Mouse (Mus musculus) retina, adult 2 months (tissue): ENCODE data around the gene Miga1.
A peak's percentile ranks its signal among the peaks of the same experiment; 100 is the strongest.

Experiments
- DNase-seq: peaks from one replicate; pipeline ENCODE4 v3.0.0-alpha.2; 2012; ENCODE audit warnings: low read depth, low spot score

Miga1 gene

DNA sequence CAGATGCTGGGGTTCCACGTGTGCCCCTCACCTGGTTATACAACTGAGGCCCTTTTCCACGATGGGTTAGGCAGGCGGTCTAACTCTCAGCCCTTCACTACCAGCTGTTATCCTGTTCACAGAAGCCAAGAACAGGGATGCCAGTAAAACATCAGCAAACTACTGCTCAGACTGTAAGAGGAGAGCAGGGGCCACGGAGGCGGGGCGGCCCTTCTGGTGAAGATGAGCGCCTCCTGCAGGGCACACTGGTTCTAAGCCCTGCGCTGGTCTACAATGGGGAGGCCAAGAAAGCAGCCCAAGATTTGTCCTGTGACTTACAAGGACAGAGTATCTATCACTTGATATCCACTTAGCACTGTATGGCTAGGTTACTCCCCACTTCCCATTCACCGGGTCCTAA is 52.4 kb downstream of the Miga1 start:
- no peak for DNase-seq

DNA sequence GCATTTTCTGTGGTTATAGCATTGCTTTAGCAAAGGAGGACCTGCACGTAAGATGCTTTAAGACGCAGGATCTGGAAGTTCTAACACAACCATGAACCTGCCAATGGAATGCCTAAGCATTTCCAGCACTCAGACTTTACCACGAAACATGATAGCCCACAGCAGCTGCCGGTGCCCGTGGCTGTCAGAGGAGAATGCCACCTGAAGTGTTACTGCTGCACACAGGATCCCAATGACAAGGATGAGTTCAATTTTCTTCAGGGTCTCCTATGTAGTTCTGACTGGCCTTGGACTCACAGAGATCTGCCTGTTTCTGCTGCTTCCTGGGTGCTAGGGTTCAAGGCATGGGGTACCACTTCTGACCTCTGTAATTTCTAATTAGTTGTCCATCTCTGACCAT is 55.4 kb downstream of the Miga1 start:
- no peak for DNase-seq

DNA sequence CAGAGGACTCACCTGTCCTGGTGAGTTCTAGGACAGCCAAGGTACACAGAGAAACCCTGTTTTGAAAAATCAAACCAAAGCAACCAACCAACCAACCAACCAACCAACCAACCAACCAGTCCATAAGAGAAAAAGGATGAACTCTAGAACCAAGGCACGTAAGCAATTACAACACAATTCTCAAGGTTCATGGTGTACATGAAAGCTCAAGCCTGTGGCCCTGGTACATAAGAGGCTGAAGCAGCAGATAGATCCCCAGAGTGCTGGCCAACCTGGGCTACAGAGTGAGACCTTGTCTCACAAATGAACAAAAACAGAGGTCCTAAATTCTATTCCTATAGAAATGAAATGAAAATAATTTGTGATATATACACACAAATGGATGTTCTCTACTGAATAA is 55.9 kb downstream of the Miga1 start:
- DNase-seq, result no peak

DNA sequence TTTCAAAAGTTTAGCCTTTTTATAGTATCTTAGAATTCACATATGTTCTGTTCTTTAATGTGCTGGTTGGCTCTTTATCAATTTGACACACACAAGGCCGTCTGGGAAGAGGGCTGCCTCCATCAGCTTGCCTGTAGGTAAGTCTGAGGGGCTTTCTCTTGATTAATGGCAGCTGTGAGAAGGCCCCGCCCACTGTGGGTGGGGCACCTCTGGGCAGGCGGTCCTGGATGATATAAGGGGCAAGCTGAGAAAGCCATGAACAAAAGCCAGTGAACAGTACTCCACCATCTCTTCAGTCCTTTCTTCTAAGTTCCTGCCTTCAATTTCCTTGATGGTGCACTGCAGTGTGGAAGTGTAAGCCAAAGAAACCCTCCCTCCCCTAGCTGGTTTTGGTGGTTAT is 58.1 kb downstream of the Miga1 start:
- no peak for DNase-seq

DNA sequence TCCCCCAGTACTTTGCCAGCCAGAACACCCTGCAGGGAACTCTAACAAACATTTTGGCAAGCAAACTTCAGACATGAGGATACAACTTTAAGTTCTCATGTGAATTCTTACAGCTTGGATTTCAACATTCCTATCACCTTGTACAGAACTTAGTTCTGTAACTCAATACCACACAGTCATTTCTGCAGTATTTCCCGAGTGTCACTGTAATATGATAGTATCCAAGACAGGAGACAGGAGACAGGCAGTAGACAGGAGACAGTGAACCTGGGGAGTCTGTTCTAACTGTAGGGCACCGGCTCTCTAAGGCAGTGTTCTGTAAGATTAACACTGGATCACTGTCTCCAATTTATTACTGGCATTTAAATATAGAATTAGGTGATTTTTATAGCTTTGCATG is 61.8 kb downstream of the Miga1 start:
- no peak for DNase-seq

DNA sequence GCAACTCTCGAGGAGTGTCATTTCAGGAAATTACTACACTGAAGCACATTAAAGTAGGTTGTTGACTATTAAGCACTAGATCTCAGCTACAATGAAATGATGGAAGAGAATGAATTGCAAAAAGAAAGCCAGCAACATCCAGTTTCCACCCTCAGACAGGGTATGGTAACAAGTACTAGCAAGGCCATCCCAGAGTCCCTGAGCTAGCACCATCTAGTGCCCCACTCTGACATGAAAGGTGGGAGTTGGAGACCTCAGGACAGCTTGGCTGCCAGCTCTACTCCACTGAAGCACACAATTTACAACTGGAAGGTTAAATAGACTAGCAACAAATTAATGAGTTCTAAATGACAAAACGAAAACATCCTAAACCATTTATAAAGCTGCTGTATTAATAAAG is 62.3 kb downstream of the Miga1 start:
- no peak for DNase-seq

DNA sequence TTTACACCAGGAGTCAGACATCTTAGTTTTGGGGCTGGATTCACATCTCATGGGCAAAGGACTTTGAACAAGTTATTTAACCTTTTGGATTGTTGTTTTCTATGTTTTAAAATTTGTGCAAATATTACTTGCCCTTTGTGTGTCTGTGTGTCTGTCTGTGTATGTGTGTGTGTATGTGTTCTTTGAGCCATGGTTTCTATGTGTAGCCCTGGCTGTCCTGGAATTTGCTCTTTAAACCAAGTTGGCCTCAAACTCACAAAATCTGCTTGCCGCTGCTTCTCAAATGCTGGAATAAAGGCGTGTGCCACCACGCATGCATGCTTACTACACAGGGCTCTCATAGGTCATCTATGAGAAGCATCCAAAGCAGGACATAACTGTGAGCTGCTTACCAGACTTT is 63.3 kb downstream of the Miga1 start:
- no peak for DNase-seq

DNA sequence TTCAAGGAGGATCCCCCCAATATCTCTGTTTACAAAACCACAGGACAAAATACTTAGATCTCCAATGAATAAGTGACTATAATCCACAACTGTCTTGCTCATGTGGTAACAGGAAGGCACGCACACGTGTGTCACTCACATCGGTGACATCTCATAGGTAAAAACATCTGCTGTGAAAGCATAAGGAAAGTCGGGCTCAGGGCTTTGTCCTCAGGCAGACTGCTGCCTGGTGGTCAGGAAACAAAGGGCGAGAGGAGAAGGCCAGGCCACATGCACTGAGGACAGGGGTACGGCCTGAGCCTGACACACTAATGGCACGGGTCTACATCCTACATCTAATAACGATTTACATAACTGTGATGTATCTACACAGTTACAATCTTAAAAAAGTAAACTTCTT is 65.2 kb downstream of the Miga1 start:
- no peak for DNase-seq

DNA sequence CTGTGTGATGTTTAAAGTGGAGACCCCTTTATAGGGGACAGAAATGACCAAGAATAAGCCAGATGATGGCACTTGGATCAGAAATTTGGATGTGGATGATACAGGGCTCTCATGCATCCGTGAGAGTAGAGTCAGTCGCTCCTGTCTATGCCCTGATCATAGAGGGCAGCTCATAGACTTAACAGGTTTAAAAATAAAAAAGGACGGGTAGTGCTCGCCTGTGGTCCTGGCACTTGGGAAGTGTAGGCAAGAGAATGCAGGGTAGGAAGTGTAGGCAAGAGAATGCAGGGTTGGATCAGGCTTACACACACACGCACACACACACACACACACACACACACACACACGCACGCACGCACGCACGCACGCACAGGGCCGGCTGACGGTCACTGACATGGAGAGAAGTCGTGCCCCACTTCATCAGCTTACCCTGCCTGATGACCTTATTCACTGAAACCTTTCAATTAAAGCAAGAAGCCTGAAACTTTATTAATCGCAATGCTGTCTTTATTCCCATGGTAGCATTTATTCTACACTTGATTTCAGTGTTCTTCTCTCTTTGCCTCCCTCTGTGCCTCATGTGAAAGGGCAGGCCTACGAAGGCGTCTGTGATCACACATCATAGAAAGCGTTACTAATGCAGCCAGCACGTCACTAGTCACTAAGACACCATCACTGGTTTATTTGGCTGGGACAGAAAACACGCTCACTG is 67.1 kb downstream of the Miga1 start:
- DNase-seq, result no peak

DNA sequence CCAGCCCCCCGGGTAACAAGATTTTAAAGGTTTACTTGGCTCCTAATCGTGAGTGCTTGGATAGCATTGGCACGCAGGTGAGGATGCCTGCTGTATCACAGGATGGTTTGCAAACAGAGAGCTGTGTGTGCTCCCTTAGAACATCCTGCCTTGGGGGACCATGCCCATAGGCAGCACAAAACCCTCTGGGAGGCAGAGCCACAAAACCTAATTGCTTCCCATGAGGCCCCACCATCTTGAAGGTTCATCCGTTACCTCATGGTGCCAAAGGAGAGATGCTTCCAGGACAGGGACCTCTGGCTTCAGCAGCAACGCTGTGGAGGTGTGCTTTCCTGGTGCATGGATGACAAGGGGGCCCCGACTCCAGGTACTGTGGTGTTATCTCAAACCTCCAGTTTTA is 68.3 kb downstream of the Miga1 start:
- no peak for DNase-seq

DNA sequence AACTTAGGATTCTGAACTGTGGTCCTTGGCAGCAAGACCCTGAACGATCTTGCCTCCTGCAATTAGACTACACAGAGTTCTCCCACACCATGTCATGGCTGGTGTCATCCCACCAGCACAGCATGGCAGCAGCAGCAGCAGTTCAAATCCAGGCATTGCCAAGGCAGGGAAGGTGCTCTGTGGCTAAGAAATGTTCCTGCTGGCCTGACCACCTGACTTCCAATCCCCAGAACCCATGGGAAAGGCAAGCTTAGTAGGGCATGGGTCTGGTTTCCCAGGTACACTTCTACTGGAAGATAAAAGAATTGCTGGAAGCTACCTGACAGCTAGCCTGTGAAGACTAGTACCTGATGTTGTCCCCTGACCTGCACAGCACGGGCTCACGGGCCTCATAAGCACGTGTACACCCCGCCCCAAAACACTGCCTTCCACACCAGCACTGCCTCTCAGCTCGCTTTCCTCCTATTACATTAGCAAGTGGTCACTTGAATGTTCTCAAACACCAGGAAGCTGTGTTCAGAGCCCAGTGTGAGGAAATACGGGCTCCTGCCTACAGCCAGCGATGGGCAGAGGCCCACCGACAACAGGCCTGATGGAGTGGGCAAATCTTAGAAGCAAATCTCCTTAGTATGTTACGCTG is 69.0 kb downstream of the Miga1 start:
- DNase-seq, result no peak

DNA sequence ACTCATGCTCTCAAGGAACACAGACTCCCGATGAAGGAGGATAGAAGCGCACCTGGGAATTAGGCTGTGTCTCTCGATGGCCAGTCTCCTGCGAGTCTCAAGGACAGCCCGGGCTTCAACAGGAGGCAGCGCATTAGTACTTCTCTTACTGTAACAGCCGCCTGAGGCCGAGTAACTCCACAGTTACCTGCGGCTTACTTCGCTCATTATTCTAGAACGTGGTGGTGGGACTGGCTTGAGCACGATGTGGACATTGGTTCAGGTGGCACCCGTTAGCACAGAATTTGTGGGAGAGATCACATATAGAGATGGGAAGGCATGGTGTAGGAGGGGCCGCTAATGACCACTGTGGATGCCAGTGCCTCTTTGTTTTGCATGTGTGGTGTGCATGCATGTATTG is 72.1 kb downstream of the Miga1 start:
- DNase-seq, result no peak

DNA sequence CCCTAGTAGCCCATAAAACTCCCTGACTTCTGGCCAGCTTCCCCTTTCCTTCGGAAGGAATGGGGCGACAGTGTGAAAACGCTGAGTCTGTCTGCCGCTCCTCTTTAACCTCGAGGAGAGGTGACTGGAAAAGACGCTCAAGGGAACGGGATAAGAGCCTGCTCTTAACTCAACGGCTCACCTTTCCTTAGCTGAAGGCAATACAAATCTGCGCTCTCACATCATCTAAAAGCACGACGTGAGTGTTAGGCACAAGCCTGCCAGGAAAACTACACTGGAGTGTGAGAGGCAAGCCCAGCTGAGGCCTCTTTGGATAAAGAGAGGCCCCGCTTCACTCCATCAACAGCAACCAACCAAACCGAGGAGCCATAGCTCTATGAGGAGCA is 74.2 kb downstream of the Miga1 start, which contains the start of gene Nexn:
Nexn (minus strand) TSS at position 315 of the 386 bp plus-strand sequence.
- no peak for DNase-seq

DNA sequence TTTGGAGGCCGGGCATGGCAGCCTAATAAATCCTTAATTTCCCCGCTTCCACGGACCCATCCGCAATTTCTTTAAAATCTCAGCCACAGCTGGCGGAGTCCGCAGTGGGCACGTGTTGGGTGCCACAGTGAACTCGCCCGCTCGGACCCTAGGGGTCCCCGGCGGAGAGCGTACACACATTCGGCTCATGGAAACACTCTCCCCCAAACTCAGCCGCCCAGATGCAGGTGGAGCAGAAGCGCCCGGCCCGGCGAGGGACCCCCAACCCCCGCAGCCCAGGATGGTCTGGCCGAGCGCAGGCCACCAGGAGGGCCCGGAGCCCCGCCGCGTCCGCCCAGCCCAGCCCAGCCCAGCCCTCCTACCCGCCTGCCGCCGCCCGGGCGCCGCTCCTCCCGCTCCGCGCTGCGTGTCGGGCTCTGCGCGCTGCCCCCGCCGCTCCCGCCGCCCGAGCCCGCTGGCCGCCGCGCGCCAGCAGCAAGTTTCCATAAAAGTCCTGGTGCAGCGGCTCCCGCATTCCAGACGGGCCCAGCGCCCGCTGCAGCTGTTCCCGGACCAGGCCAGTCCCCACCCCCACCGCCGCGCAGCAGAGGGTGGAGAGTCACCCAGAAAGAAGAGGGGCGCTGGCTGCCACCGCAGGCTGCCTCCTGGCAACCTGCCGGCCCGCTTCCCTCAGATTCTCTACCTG is 74.7 kb downstream of the Miga1 start:
- DNase-seq, result no peak

DNA sequence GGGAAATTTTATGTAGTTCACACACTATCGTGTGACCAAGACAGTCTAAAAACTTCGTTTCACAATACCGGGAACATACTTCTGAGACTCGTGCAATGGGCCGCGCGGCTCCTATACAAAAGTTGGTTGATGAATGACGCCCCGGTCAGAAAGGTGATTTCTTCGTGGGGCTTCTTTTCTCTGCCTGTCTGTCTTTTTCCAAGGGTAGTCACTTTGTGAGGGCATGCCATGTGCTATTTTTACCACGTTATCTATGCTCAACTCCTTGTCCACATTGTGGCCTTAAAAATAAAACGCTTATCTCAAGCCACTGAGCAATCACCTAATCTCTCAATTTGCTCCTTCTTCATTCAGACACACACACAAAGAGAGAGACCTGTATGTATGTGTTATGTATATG is 75.4 kb downstream of the Miga1 start:
- no peak for DNase-seq

DNA sequence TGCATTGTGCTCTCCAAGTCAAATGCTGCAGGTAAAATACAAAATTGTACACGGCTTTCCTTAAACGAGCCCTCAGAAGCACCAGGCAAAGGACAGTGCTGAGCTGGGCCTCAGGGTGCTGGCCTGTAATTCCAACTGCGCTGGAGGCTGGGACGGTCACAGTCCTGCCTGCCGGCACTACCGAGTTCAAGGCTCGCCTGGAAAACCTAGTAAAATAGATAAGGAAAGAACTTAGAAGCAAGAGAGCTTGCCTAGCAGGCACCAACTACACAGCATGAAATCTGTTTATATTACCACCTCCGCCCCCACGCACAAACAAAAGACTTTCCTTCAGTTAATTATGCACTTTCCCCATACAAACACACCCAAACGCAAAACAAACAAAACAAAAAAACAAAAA is 75.8 kb downstream of the Miga1 start:
- no peak for DNase-seq

DNA sequence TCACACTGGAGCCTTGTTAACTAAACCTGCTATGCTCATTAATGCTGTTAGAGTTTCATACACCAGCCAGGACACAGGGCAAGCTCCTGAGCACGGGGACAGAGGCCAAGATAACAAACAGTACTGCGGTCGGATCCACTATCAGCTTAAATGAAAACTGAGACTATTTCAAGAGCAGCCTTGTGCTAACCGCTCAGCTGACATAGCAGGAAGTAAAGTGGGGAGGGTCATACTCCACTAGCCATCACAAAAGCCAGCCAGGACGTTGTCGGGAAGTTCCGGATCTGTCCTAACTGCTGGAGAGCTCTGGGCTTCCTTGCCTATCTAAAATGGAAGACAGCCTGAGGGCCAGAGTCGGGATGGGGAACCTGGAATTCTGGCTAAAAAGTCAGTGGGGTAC is 78.3 kb downstream of the Miga1 start:
- no peak for DNase-seq

DNA sequence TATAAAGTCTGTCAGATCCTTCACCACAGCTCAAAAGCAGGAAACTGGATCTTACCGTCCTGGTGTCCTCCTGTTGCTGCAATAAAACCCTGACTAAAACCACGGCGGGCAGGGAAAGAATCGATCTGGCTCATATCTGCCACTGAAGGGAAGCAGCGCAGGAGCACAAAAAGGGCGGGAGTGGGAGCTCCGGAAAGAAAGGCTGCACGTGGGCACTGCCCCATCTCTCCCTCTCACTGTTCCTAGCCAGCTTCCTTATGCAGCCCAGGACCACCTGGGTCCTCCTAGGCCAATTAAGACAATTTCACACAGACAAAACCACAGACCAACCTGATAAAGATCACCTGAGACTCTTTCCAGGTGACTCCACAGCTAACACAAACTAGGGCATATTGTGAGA is 78.8 kb downstream of the Miga1 start:
- DNase-seq, result no peak

DNA sequence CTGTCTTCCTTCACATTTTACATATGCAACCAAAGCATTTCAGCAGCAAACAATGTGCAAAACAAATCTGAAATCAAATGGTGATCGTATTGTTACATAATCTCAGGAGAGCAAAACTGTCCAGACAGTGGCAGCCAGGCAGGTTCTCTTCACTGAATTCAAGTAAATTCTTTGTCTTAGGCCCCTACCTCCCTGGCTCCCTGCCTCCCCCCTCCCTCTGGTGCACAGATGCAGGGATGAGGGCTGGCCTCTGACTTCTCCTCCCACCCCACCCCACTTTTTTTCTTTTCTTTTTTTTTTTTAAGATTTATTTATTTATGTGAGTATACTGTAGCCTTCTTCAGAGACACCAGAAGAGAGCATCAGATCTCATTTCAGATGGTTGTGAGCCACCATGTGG is 79.8 kb downstream of the Miga1 start:
- no peak for DNase-seq

DNA sequence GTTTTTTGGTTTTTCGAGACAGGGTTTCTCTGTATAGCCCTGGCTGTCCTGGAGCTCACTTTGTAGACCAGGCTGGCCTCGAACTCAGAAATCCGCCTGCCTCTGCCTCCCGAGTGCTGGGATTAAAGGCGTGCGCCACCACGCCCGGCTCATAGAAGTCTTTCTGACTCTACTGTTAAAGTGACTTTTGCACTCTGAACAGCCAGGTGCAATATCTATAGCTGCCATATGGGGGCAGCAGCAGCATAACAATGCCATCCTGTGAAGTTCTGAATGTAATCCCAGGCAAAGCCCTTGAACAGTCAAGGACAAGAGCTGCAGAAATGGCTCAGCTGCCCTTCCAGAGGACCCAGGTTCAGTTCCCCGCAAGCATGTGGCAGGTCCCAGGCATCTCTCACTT is 80.8 kb downstream of the Miga1 start:
- peak; percentile 50 for DNase-seq

DNA sequence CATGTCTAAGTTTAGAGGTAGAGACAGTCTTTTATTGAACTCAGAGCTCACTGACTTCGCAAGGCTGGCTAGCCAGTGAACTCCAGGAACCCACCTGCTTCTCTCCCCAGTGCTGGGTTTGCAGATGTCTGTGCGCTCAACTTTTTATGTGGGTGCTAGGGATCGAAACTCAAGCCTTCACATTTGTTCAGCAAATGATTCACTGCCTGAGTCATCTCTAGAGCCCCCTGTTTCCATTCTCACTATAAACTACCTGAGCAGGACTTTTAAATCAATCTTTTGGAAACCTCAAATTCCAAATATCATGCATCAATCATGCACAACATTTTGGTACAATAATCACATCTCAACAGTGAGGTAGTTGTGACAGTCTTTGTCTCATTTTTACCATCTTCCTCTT is 82.7 kb downstream of the Miga1 start:
- no peak for DNase-seq

DNA sequence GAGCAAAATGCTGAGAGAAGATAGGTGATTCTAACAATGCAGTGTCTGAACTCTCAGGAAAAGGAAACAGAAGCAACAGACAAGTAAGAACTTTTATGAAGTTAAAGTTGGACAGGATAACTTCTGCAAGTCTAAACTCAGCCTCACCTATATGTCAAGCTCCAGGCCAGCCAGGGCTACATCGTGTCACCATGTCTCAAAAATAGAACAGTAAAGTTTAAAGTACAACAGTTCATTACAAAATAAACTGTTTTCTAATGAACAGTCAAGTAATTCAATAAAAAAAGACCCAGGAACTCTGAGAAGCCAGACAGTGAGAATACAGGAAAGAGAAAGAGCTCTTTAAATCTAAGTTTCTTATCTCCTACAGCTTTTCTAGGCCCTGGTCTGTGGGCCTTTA is 89.7 kb downstream of the Miga1 start:
- DNase-seq, result no peak

DNA sequence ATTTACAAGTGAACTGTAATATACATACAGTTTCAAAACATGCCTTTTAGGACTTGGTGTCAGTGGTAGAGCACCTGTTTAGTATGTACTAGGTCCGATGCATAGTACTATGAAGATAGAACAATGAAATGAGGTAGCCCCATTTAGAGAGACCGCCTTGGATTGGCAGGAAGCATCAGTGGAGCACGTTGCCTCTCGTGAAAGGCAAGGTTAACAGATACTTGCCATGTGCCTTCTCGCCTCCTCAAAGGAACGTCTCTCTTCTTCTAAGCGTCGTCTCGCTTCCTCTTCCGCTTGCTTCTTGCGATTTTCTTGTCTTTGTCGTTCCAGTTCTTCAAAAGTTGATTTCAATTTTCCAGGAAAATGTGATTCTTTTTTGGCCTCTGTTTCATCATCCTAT is 92.5 kb downstream of the Miga1 start:
- no peak for DNase-seq
